Mouse (Mus musculus): ENCODE data around the gene Cadm4.
"Not testable (repeated sequence)": the region's sequence is repeated elsewhere in the genome, so short reads cannot be mapped to it uniquely, and the experiment has no call there.

Cadm4 gene

GRCm38 (mm10) chr7:24467886-24468285 is 13.9 kb upstream of the Cadm4 start:
- DNase-seq (ENCODE audit: low spot score) = no peak

GRCm38 (mm10) chr7:24469126-24469525 is 12.7 kb upstream of the Cadm4 start:
- DNase-seq (ENCODE audit: low spot score) = no peak

GRCm38 (mm10) chr7:24470356-24470755 is 11.5 kb upstream of the Cadm4 start:
- no peak for DNase-seq (ENCODE audit: low spot score)

- no peak for DNase-seq (ENCODE audit: low spot score)
These were observed 9.4 kb upstream of the Cadm4 start for GRCm38 (mm10) chr7:24472442-24472841.

- DNase-seq (ENCODE audit: low spot score) = no peak
These were observed 8.9 kb upstream of the Cadm4 start for GRCm38 (mm10) chr7:24472937-24473336.

- peak; percentile 35 for DNase-seq (ENCODE audit: low spot score)
These were observed 7.8 kb upstream of the Cadm4 start for GRCm38 (mm10) chr7:24473913-24474529.

GRCm38 (mm10) chr7:24474811-24475506 is 6.9 kb upstream of the Cadm4 start:
- no peak for DNase-seq (ENCODE audit: low spot score)

- no peak for DNase-seq (ENCODE audit: low spot score)
These were observed 5.5 kb upstream of the Cadm4 start for GRCm38 (mm10) chr7:24476338-24476737.

GRCm38 (mm10) chr7:24476856-24477255 is 5.0 kb upstream of the Cadm4 start:
- no peak for DNase-seq (ENCODE audit: low spot score)

GRCm38 (mm10) chr7:24478911-24479310 is 2.9 kb upstream of the Cadm4 start:
- no peak for DNase-seq (ENCODE audit: low spot score)

GRCm38 (mm10) chr7:24479685-24480084 is 2.1 kb upstream of the Cadm4 start:
- DNase-seq (ENCODE audit: low spot score) = no peak

- no peak for DNase-seq (ENCODE audit: low spot score)
These were observed 1.5 kb upstream of the Cadm4 start for GRCm38 (mm10) chr7:24480121-24480941.

- DNase-seq (ENCODE audit: low spot score) = no peak
These were observed 793 bp upstream of the Cadm4 start for GRCm38 (mm10) chr7:24480986-24481473.

- no peak for DNase-seq (ENCODE audit: low spot score)
These were observed 591 bp downstream of the Cadm4 start for GRCm38 (mm10) chr7:24482208-24483020.

GRCm38 (mm10) chr7:24483291-24483690 is 1.5 kb downstream of the Cadm4 start:
- not testable (repeated sequence) for DNase-seq (ENCODE audit: low spot score)

GRCm38 (mm10) chr7:24485481-24485880 is 3.7 kb downstream of the Cadm4 start:
- no peak for DNase-seq (ENCODE audit: low spot score)

GRCm38 (mm10) chr7:24486654-24487130 is 4.9 kb downstream of the Cadm4 start:
- no peak for DNase-seq (ENCODE audit: low spot score)

- no peak for DNase-seq (ENCODE audit: low spot score)
These were observed 5.6 kb downstream of the Cadm4 start for GRCm38 (mm10) chr7:24487403-24487802.

GRCm38 (mm10) chr7:24488303-24488702 is 6.5 kb downstream of the Cadm4 start:
- no peak for DNase-seq (ENCODE audit: low spot score)

GRCm38 (mm10) chr7:24499856-24500577 is 18.2 kb downstream of the Cadm4 start:
- DNase-seq (ENCODE audit: low spot score) = no peak

GRCm38 (mm10) chr7:24500929-24501328 is 19.1 kb downstream of the Cadm4 start:
- no peak for DNase-seq (ENCODE audit: low spot score)

Data from adipocyte (in vitro differentiated cells).